Mouse (Mus musculus): ENCODE data around the gene Ildr2.

The Ildr2 gene

DNA sequence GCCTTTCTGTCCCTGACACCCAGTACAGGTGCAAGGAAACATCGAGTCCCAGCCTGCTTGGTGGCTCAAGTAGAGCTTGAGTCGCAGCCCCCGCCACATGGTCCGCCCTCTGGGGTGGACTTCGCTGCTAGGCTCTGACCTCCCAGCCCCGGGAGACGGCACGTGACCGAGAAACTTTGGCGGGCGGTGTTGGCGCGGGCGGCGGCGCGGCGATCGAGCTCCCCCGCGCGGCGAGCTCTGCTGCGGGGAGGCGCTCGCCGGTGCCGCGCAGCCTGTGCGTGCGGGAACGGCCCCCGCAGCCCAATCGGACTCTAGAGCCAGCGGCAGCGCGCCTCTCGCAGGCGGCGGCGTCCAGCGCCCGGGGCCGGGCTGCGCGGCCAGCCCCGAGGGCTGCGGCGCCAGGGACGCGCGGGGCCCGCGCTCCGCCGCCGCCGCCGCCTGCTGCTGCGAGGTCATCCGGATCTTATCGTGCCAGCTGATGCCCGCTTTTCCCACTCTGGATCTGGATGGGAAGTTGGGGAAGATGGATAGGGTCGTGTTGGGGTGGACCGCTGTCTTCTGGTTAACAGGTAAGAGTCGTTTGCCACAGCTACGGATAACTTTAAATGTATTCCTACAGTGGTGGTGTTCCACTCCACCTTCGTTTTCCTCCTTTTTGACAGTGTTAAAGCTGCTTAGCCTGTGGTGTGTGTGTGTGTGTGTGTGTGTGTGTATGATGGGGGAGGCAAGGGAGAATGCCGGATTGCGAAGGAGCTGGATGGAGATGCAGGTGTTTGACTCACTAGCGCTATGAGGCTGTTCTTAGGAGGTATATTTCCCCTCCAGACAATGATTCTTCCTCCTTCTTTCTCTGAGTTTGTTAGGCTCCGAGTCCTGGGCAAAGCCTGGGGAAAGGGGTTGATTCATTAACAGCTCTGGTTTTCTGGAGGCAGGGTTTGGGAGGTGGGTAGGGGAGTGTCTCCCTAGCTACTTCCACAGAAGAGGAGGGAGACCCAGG lies at the start of gene Ildr2:
Gene Ildr2, plus strand, starts transcription at position 242 of the 997 bp plus-strand sequence.
- no peak for DNase-seq (ENCODE audit: low spot score in 2 of 2)

GRCm38 (mm10) chr1:166204171-166204570 lies 49.8 kb upstream of the Ildr2 start:
- no peak for DNase-seq (ENCODE audit: low spot score in 2 of 2)

GRCm38 (mm10) chr1:166205159-166205558 lies 48.8 kb upstream of the Ildr2 start:
- DNase-seq (ENCODE audit: low spot score in 2 of 2): no peak

DNA sequence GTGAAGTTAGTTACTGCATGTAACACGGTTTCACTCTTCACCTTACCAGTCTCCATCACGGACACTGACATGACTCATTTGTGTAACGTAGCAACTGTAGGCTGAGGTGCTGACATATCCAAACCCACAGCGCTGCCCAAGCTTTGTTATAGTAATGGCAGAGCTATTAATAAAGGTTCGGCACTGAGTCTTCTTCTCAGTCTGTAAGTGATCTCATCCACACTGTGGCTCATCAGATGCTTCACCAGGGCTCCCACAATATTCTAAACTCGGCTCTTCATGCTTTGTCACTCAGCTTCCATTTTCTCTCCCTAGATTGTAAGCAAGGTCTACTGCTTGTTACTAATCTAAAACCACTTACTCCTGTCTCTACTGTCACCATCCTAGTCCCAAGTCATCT lies 44.6 kb upstream of the Ildr2 start:
- no peak for DNase-seq (ENCODE audit: low spot score in 2 of 2)

DNA sequence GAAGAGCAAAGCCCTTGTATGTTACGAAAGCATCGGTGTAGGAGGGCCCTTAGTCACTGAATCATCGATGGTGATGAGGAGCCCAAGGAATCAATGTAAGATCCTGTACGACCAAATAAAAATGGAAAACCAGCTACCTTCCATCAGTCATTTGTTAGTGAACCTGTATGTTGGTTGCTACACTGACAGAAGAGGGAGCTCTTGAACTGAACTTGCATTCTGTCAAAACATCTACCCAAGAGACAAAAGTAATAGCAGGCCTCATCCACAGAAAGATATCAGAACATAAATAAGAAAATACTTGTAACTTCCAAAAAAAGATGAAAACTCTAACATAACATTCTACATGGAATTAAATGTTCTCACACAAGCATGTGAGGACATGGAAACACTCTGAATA lies 39.8 kb upstream of the Ildr2 start:
- DNase-seq (ENCODE audit: low spot score in 2 of 2): no peak

GRCm38 (mm10) chr1:166238315-166238969 lies 15.5 kb upstream of the Ildr2 start, which contains the start of gene Mael:
TSS of gene Mael (minus strand) at chr1:166238747.
- no peak for DNase-seq (ENCODE audit: low spot score in 2 of 2)

GRCm38 (mm10) chr1:166244285-166244684 lies 9.7 kb upstream of the Ildr2 start:
- no peak for DNase-seq (ENCODE audit: low spot score in 2 of 2)

DNA sequence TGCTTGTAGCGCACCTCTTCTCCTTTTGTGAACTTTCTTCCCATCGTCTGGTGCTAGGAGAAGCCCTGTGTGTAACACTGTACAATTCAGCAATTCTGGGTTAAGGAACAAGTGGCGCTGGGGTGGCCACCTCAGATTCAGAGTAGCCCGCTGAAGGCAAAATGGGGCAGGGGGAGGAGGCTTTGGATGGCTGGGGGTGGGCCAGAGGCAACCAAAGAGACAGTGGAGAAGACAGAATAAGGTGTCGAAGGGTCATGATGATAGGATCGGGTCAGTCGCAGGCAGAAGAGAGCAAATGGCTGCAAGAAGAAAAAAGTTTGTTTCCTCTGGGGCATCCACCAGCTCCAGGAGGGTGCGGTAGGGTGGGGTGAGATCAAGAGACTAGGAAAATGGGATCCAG lies 1.2 kb downstream of the Ildr2 start:
- DNase-seq (ENCODE audit: low spot score in 2 of 2): no peak

DNA sequence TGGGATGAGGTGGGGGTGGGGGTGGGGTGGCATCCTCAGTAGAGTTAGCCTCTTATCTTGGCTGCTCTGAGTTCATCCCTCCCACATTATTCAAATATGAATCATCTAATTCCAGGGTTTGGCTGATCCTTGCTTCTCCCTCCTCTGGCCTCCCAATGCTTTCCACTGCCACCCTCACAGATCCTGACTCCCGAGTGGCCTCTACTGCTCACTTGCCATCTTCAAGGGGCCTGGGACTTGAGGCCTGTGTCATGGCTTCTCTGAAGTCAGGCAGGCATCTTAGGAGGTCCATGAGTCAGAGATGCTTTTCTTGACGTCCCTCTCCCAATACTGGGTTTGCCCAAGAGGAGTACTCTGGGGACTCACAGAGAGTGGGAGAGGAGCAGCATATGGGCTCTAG lies 1.7 kb downstream of the Ildr2 start:
- no peak for DNase-seq (ENCODE audit: low spot score in 2 of 2)

- DNase-seq (ENCODE audit: low spot score in 2 of 2): no peak
These were observed 2.4 kb downstream of the Ildr2 start for GRCm38 (mm10) chr1:166256302-166256701.

DNA sequence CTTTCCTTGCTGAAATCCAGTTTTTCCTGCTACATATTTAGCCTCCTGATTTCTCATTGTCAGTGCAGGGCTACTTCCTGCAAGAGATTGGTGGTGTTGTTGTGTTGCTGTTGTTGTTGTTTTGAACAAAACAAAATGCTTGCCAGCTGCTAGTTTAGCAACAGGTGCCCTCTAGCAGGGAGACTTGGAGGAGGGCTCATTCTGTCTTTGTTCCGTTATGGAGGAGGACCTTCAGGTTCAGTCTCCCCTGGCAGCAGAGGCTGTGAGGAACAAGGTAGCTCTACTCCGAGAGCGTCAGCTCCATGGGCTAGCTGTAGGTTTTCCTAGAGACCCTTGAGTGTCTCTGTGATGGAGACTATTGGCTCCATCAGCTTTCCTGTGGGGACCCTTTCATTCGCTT lies 3.0 kb downstream of the Ildr2 start:
- no peak for DNase-seq (ENCODE audit: low spot score in 2 of 2)

- DNase-seq (ENCODE audit: low spot score in 2 of 2): no peak
These were observed 5.6 kb downstream of the Ildr2 start for GRCm38 (mm10) chr1:166259526-166259925.

- no peak for DNase-seq (ENCODE audit: low spot score in 2 of 2)
These were observed 12.2 kb downstream of the Ildr2 start for GRCm38 (mm10) chr1:166266001-166266705.

- no peak for DNase-seq (ENCODE audit: low spot score in 2 of 2)
These were observed 13.0 kb downstream of the Ildr2 start for GRCm38 (mm10) chr1:166266918-166267317.

DNA sequence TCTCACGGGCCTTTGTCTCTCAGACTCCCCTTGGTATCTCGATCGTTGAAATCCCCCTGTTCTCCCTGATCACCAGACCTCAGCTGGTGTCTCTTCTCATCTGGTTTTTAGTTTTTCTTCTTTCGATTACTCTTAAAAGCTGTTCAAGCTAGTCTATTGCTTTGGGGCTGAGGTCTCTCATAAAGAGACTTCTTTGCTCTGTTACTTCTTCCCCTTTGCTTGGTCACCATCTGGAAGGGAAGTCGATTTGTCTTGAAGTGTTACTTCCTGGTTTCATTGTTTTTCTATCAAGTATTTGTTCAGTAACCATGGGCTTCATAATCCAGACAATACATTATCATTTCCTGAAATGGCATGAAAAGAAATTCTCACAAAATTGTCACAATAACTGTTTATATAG lies 14.3 kb downstream of the Ildr2 start:
- no peak for DNase-seq (ENCODE audit: low spot score in 2 of 2)

DNA sequence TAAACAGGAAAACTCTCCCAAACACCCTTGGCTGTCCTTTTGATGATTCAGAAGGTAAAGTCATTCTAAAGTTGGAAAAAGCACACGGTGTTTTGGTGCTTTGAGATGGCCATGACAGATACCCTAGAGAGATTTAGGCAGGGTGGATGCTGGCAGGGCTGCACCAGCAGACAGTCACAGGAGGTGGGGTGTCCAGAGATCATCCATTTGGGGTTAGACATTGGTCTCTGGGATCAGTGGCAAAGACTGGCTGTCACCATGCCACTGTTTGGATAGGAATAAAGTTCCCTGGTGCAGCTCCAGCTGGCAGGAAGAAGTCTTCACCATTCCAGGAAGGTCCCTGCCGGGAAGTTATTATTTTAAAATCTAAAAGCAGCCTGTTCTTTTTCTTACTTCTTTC lies 24.8 kb downstream of the Ildr2 start:
- DNase-seq (ENCODE audit: low spot score in 2 of 2): no peak

DNA sequence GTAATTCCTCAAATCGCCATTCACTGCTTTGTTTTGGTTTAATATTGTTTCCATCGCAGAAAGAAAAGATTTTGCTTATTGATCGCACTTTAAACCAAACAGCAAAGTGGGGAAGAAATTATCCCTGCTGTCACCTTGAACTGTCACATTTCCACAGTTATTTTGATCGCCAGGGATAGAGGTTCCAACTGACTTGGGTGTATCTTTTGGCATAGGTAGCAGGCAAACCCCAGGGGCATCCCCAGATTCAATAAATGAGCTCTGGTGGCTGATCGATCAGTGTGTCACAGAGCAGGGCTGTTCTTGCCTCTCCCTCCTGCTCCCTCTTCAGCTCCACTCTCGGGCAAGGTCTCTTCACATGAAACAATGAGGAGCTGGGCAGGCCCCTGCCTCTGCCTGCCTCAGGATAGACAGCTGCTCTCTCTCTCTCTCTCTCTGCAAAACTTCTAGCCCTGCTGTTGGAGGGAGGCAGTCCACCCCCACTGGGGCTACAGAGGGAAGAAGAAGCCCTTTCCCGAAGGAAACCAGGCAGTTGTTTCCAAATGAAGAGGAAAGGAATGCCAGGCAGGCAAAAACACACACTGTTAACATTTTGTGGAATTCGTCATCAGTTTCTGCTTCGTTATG lies 25.8 kb downstream of the Ildr2 start:
- no peak for DNase-seq (ENCODE audit: low spot score in 2 of 2)

DNA sequence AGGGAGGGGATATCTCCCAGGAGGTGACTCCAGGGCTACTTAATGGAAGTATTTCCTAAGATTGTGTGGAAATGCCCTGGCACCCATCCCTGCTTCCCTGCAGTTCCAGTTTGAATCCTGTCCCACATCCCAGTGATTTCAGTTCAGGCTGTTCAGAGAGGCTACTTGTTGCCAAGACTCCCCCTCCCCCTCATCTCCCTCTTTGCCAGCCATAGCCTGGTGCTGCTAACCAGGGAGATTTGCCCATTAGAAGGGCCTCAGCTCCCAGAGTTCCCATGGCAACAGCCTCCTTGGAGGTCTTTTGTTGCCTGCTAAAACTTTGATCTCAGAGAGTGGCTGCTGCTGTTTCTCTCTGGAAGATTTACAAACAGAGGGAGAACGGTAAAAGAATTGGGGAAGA lies 26.6 kb downstream of the Ildr2 start:
- no peak for DNase-seq (ENCODE audit: low spot score in 2 of 2)

DNA sequence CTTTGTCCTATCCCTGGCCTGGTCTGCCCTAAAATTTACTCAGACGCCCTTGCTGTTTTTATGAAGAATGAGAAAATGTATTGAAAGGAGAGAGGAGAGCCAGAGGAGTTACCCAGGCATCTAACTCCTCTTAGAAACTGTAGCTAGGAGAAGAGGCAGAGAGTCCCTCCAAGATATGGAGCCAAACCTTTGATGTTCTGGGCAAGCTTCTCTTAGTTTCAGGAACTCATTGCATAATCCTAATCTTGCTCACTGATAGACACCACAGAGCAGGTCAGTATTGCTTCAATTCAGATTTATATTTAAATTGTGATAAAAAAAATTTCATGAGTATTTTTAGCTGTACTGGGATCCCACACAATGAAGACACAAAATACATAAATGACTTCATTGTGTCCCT lies 27.3 kb downstream of the Ildr2 start:
- no peak for DNase-seq (ENCODE audit: low spot score in 2 of 2)

DNA sequence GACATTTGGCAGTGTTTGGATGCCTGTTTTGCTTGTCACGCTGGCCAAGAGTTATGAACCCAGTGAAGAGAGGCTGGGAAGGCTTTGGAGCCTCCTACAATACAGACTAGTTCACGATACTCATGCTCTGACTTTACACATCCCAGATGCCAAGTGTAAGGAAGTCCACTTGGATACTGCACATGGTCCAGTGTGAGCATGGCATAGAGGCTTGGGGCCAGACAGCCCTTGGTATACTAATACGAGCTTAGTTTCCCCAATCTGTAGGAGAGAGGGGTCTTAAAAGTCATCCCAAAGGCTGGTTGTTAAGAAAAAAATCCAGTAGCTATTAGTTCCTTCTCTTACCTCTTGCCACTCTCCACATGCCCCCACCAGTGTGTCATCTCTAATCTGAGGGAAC lies 27.9 kb downstream of the Ildr2 start:
- no peak for DNase-seq (ENCODE audit: low spot score in 2 of 2)

- DNase-seq (ENCODE audit: low spot score in 2 of 2): no peak
These were observed 28.8 kb downstream of the Ildr2 start for GRCm38 (mm10) chr1:166282597-166283210.
